Mouse (Mus musculus) CH12.LX (cell line): Measurements from ENCODE around the gene Ccdc63. TPM values are rescaled to one million over a fixed set of nuclear protein-coding genes. Genes with fewer than 3 reads are reported as not detected.

Source experiments
- DNase-seq: peaks from one replicate; pipeline ENCODE4 v3.0.0-alpha.2; 2013; ENCODE audit errors: extremely low read depth
- H3K27ac ChIP-seq: 2 replicates; pipeline ENCODE4 v1.5.1; 2012; ENCODE audit warnings: low read depth, mild to moderate bottlenecking, control low read depth, moderate library complexity; ENCODE audit not compliant: insufficient read depth
- H3K27me3 ChIP-seq: replicated peaks from 2 replicates; pipeline ENCODE3; 2012; ENCODE audit warnings: inconsistent platforms
- H3K36me3 ChIP-seq, 2 experiments: replicated peaks in 1 of 2; 2 replicates each; pipeline versions ENCODE3 to v1.6.1; 2012; ENCODE audit warnings: inconsistent platforms in 1 of 2, low read length in 1 of 2, mild to moderate bottlenecking in 1 of 2, mixed read lengths in 1 of 2, moderate library complexity in 1 of 2; ENCODE audit not compliant: control insufficient read depth in 1 of 2, insufficient read depth in 1 of 2
- H3K4me1 ChIP-seq, 2 experiments: 2 replicates each; pipeline ENCODE4 v1.6.1; 2012; ENCODE audit warnings: inconsistent platforms in 1 of 2, moderate library complexity in 1 of 2; ENCODE audit not compliant: insufficient read depth in 2 of 2, control insufficient read depth in 1 of 2
- H3K4me2 ChIP-seq: 2 replicates; pipeline ENCODE4 v1.6.1; 2012; ENCODE audit warnings: low read depth, mild to moderate bottlenecking, control low read depth; ENCODE audit not compliant: poor library complexity, insufficient read depth, severe bottlenecking
- H3K4me3 ChIP-seq, 3 experiments: fragments of 150-350 bp in 1 of 3; sonication (generic) in 1 of 3; replicated peaks in 1 of 3; 2 replicates each; pipeline versions ENCODE3 to v1.5.1; 2011 to 2012; ENCODE audit warnings: low read depth in 2 of 3, low read length in 2 of 3, mild to moderate bottlenecking in 2 of 3, moderate library complexity in 2 of 3, control low read depth in 1 of 3, improper control_type of control experiment in 1 of 3, inconsistent platforms in 1 of 3, mixed read lengths in 1 of 3; ENCODE audit not compliant: poor library complexity in 1 of 3
- H3K79me2 ChIP-seq: replicated peaks from 2 replicates; pipeline ENCODE4 v1.6.1; 2012; ENCODE audit warnings: mild to moderate bottlenecking, moderate library complexity; ENCODE audit not compliant: control insufficient read depth, poor library complexity, insufficient read depth, severe bottlenecking; ENCODE audit errors: extremely low read depth
- H3K9ac ChIP-seq: 2 replicates; pipeline ENCODE4 v1.6.1; 2012; ENCODE audit warnings: low read depth, mild to moderate bottlenecking, control low read depth, moderate library complexity; ENCODE audit not compliant: insufficient read depth
- H3K9me3 ChIP-seq: replicated peaks from 2 replicates; pipeline ENCODE3; 2012; ENCODE audit warnings: low read length, inconsistent platforms, mixed read lengths
- CHD1 ChIP-seq: IDR thresholded peaks from 2 replicates; pipeline ENCODE4 v1.6.1; 2012; ENCODE audit warnings: low read depth, low read length, improper control_type of control experiment, inconsistent platforms
- CTCF ChIP-seq, 2 experiments: IDR thresholded peaks in 1 of 2; conservative IDR thresholded peaks in 1 of 2; 2 replicates each; pipeline ENCODE4 v1.5.1; 2011 to 2012; ENCODE audit warnings: low read depth in 2 of 2, low read length in 2 of 2, improper control_type of control experiment in 1 of 2, inconsistent platforms in 1 of 2, mild to moderate bottlenecking in 1 of 2, moderate library complexity in 1 of 2
- E2F4 ChIP-seq: IDR thresholded peaks from 2 replicates; pipeline ENCODE4 v1.6.1; 2011; ENCODE audit warnings: low read depth, low read length, improper control_type of control experiment; ENCODE audit not compliant: insufficient replicate concordance
- ELF1 ChIP-seq: IDR thresholded peaks from 2 replicates; pipeline ENCODE4 v1.6.1; 2014; ENCODE audit warnings: low read depth, mild to moderate bottlenecking, inconsistent platforms, low read length, improper control_type of control experiment
- EP300 ChIP-seq: IDR thresholded peaks from 2 replicates; pipeline ENCODE4 v1.6.1; 2011; ENCODE audit warnings: low read length, improper control_type of control experiment
- ETS1 ChIP-seq: conservative IDR thresholded peaks from 2 replicates; pipeline ENCODE4 v1.6.1; 2012; ENCODE audit warnings: low read depth, mild to moderate bottlenecking, inconsistent platforms, low read length, improper control_type of control experiment, moderate library complexity
- GABPA ChIP-seq: IDR thresholded peaks from 2 replicates; pipeline ENCODE4 v1.6.1; 2012; ENCODE audit warnings: low read depth, low read length, improper control_type of control experiment, inconsistent platforms; ENCODE audit not compliant: insufficient replicate concordance
- JUND ChIP-seq: conservative IDR thresholded peaks from 2 replicates; pipeline ENCODE4 v1.6.1; 2011; ENCODE audit warnings: low read depth, low read length, improper control_type of control experiment
- KAT2A ChIP-seq: IDR thresholded peaks from 2 replicates; pipeline ENCODE4 v1.6.1; 2012; ENCODE audit warnings: low read length, improper control_type of control experiment, inconsistent platforms; ENCODE audit not compliant: insufficient replicate concordance
- MXI1 ChIP-seq: IDR thresholded peaks from 2 replicates; pipeline ENCODE4 v1.6.1; 2011; ENCODE audit warnings: mild to moderate bottlenecking, low read depth, low read length, improper control_type of control experiment
- NELFE ChIP-seq: IDR thresholded peaks from 2 replicates; pipeline ENCODE4 v1.6.1; 2011; ENCODE audit warnings: low read depth, low read length, improper control_type of control experiment
- NRF1 ChIP-seq: IDR thresholded peaks from 2 replicates; pipeline ENCODE4 v1.6.1; 2014; ENCODE audit warnings: low read depth, mild to moderate bottlenecking, inconsistent platforms, low read length, improper control_type of control experiment, moderate library complexity
- PAX5 ChIP-seq: IDR thresholded peaks from 2 replicates; pipeline ENCODE4 v1.6.1; 2012; ENCODE audit warnings: low read length, inconsistent platforms, mixed read lengths
- POLR2AphosphoS2 ChIP-seq: IDR thresholded peaks from 2 replicates; pipeline ENCODE4 v1.6.1; 2011; ENCODE audit warnings: low read depth, low read length, improper control_type of control experiment
- RCOR1 ChIP-seq: conservative IDR thresholded peaks from 2 replicates; pipeline ENCODE4 v1.6.1; 2012; ENCODE audit warnings: low read depth, mild to moderate bottlenecking, inconsistent platforms, low read length, improper control_type of control experiment
- SIN3A ChIP-seq: IDR thresholded peaks from 2 replicates; pipeline ENCODE4 v1.6.1; 2012; ENCODE audit warnings: low read length, improper control_type of control experiment, inconsistent platforms
- TBP ChIP-seq: conservative IDR thresholded peaks from 2 replicates; pipeline ENCODE4 v1.6.1; 2011; ENCODE audit warnings: low read depth, low read length, improper control_type of control experiment
- ZKSCAN1 ChIP-seq: IDR thresholded peaks from 2 replicates; pipeline ENCODE4 v1.6.1; 2012; ENCODE audit warnings: low read depth, inconsistent platforms, low read length, improper control_type of control experiment, borderline replicate concordance
- dilution Hi-C: fragments of 300-500 bp; cut with MboI; formaldehyde crosslinking; loops from 2 replicates; pipeline ENCODE4 v1.14.3; 2020; ENCODE audit warnings: low sequenced_read_pairs; ENCODE audit not compliant: extremely low pct_unique_long_range_greater_than_20kb, extremely low pct_ligation_motif_present
- in situ Hi-C: fragments of 300-500 bp; cut with MboI; formaldehyde crosslinking; loops from 3 replicates; pipeline ENCODE4 v1.14.3; 2019; ENCODE audit warnings: low sequenced_read_pairs, low pct_ligation_motif_present, low pct_unique_long_range_greater_than_20kb, mixed read lengths
- polyA plus RNA-seq: library from polyadenylated mRNA; unstranded; fragments of >175 nt; gene quantifications from 2 replicates; pipeline ENCODE4 v1.2.1, GENCODE M21; 2012; ENCODE audit warnings: low read depth; ENCODE audit not compliant: insufficient read length
- total RNA-seq, 2 experiments: library from RNA; depleted of rRNA; stranded (reverse); fragments of 300-350 nt in 1 of 2; fragments of >200 nt in 1 of 2; gene quantifications; 2 replicates each; pipeline ENCODE4 v1.2.3; 2012 to 2014

Ccdc63 gene
- total and polyA plus RNA-seq, 3 experiments = 0.39 to 0.70 (median 0.47) TPM

DNA sequence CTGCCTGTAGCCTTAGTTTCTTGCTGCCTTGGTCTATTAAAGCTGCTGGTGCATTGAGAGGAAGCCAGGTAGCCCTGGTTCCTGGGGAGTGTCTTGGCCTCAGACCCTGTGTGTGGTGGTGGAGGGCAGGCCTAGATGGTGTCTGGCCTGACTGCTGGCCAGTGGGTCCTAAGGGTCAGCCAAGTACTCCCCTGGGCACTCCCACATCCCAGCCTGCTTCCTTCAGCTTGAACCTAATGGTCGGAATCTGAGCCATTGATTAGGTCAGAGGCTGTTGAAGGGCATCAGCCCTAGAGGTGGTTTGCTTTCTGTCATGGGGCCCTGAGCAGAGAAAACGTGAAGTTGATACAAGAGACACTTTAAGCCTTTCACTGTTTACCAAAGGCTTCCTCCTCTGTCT lies 34.8 kb upstream of the Ccdc63 start:
- no peaks in the 10 kb centered on the region for H3K9me3 ChIP-seq
- no peak overlapping the region for H3K4me2 ChIP-seq
- no peaks in the 10 kb centered on the region; the same call in 1 of the 2 replicates for H3K79me2 ChIP-seq
- peaks cover 5 to 11% of the 10 kb centered on the region in 2 experiments; a peak in 2 of 4 replicates for H3K4me1 ChIP-seq
- H3K27ac ChIP-seq = no peak overlapping the region
- dilution Hi-C loops (no loop called here), in situ Hi-C loops (no loop called here)
- H3K9ac ChIP-seq = no peak overlapping the region
- no peak overlapping the region for H3K4me3 ChIP-seq
- peaks cover 48 to 53% of the 10 kb centered on the region in 2 experiments for H3K36me3 ChIP-seq
- no peaks in the 10 kb centered on the region for H3K27me3 ChIP-seq
- no peak for DNase-seq
- TF ChIP-seq PAX5 = no peak
- TF ChIP-seq POLR2AphosphoS2 = no peak
- no peak for TF ChIP-seq ELF1
- TF ChIP-seq TBP = no peak
- no peak for TF ChIP-seq SIN3A
- TF ChIP-seq KAT2A = no peak
- TF ChIP-seq ZKSCAN1 = no peak
- TF ChIP-seq NRF1 = no peak
- TF ChIP-seq ETS1 = no peak
- TF ChIP-seq JUND = no peak
- no peak for TF ChIP-seq NELFE
- no peak for TF ChIP-seq MXI1
- TF ChIP-seq GABPA = no peak
- no peak for TF ChIP-seq EP300
- TF ChIP-seq CTCF (conservative IDR thresholded peaks at IDR 0.05 in 1 of 2, IDR thresholded peaks at IDR 0.05 in 1 of 2; ENCODE audit: low read depth in 2 of 2, low read length in 2 of 2) = no peak
- no peak for TF ChIP-seq CHD1

DNA sequence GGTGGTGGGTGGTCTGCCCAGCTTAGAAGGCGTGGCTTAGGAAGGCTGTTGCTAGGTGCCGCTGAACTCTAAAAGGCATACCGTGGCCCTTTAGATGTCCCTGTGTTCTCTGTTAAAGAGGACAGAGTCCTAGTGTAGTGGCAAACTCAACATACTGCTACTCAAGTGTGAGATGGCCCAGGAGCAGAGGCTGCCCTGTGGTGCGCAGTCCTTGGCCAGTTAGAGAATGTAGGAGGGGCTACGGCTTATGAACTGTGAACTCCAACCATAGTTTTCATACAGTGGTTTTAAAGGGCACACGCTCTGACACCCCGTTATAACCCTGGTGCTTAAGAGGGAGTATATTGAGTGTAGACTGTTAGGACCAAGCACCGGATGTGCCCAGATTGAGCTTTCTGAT lies 30.4 kb upstream of the Ccdc63 start:
- Histone ChIP-seq H3K4me1 (no peaks in the 10 kb centered on the region), H3K9ac (no peak overlapping the region), H3K36me3 (peaks cover 77 to 84% of the 10 kb centered on the region in 2 experiments), H3K9me3 (no peaks in the 10 kb centered on the region), H3K4me3 (no peak overlapping the region), H3K79me2 (peaks cover 20% of the 10 kb centered on the region)
- dilution Hi-C loops = no loop called here
- no peak for DNase-seq
- TF ChIP-seq E2F4 (no peak), RCOR1 (no peak)
- TF ChIP-seq, all 38 proteins: peak for 0
- in situ Hi-C loops = no loop called here
- H3K4me2 ChIP-seq = no peak overlapping the region
- no peaks in the 10 kb centered on the region for H3K27me3 ChIP-seq
- H3K27ac ChIP-seq = no peak overlapping the region
